ENCODE assay signal across 8 mouse cellular contexts in the genomic region with DNA sequence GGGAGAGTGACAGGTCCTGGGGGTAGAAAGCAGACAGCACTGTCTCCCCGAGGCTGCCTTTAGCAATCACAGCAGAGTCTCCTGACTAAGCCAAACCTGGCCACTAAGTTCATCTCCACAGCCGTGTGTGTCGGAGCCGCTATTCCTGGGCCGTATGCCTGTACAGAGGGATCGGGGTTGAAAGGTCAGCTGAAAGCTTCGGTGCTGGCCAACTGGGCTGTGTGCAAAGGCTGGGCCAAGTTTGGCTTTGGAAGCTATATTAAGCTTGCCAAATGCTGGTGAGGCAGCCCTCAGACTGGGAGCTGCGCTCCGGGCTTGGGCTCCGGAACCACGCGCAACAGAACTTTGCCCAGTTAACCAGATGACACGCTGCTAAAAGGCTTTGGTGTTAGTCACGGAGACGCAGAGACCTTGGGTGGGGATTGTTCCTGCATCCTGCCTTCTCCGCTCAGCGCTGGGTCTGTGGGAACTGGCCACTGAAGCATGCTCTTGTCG. TPM values are rescaled to one million over a fixed set of nuclear protein-coding genes. Genes with fewer than 3 reads are reported as not detected.
DNase-seq lines count a peak whose midpoint lies in the region; ATAC-seq and TF ChIP-seq lines count a peak whose summit lies in the region.

No protein-coding gene starts in this region.

- TF ChIP-seq POLR2A in lung, adult 2 months (IDR thresholded peaks at IDR 0.05; ENCODE audit: borderline replicate concordance, extremely low read depth, low read depth, low read length) = no peak

- no peaks in the 10 kb centered on the region for H3K4me1 ChIP-seq in kidney, embryonic 14.5 days (ENCODE audit: control insufficient read depth, insufficient read depth, low read length)
- H3K4me1 ChIP-seq in lung, adult 2 months (ENCODE audit: control insufficient read depth, insufficient read depth, low read length) = no peaks in the 10 kb centered on the region
- no peaks in the 10 kb centered on the region for H3K4me1 ChIP-seq in midbrain, embryonic 13.5 days (replicated peaks)

- no peaks in the 10 kb centered on the region for H3K9me3 ChIP-seq in kidney, embryonic 14.5 days (ENCODE audit: control insufficient read depth, low read length)
- no peaks in the 10 kb centered on the region for H3K9me3 ChIP-seq in midbrain, embryonic 13.5 days

- H3K27ac ChIP-seq in kidney, embryonic 14.5 days (ENCODE audit: low read depth, low read length) = no peak overlapping the region
- no peak overlapping the region for H3K27ac ChIP-seq in midbrain, embryonic 13.5 days

- 69% methylated on average over 18 of the region's 18 CpGs for WGBS in kidney, embryonic 14.5 days
- WGBS in lung, adult 2 months = 54% methylated on average over 18 of the region's 18 CpGs
- WGBS in midbrain, embryonic 13.5 days = 76% methylated on average over 18 of the region's 18 CpGs

- ATAC-seq in kidney, embryonic 14.5 days (ENCODE audit: low FRiP score, low TSS enrichment) = no peak
- no peak for ATAC-seq in midbrain, embryonic 13.5 days

- H3K4me3 ChIP-seq in kidney, embryonic 14.5 days (ENCODE audit: low read length) = no peak overlapping the region
- H3K4me3 ChIP-seq in lung, adult 2 months (replicated peaks; ENCODE audit: extremely low read depth, low read depth, low read length) = peak overlapping the region; percentile 12
- no peak overlapping the region for H3K4me3 ChIP-seq in midbrain, embryonic 13.5 days (replicated peaks)

- no peaks in the 10 kb centered on the region for H3K36me3 ChIP-seq in kidney, embryonic 14.5 days (ENCODE audit: control insufficient read depth, insufficient read depth, low read length)
- H3K36me3 ChIP-seq in midbrain, embryonic 13.5 days = no peaks in the 10 kb centered on the region

- no peak overlapping the region for H3K4me2 ChIP-seq in kidney, embryonic 14.5 days (replicated peaks; ENCODE audit: low read depth, low read length)
- H3K4me2 ChIP-seq in midbrain, embryonic 13.5 days (replicated peaks) = no peak overlapping the region

- no peak overlapping the region for H3K9ac ChIP-seq in kidney, embryonic 14.5 days (ENCODE audit: low read depth, low read length)
- no peak overlapping the region for H3K9ac ChIP-seq in midbrain, embryonic 13.5 days (replicated peaks)

- peak; percentile 80 for DNase-seq in kidney, adult 11 months
- peak; percentile 54 for DNase-seq in fibroblast of lung, adult 2 months (ENCODE audit: low read depth)
- DNase-seq in heart, postnatal 4 days = peak; percentile 57
- DNase-seq in lung, adult 2 months = no peak
- DNase-seq in urinary bladder, postnatal 14 days (ENCODE audit: low spot score) = no peak
- DNase-seq in right cerebral cortex, postnatal 4 days = no peak

- no peaks in the 10 kb centered on the region for H3K27me3 ChIP-seq in kidney, embryonic 14.5 days (ENCODE audit: control insufficient read depth, insufficient read depth, low read length)
- H3K27me3 ChIP-seq in midbrain, embryonic 13.5 days = 0 out of 2 replicates have a peak, but pooled peaks cover 3% of the 10 kb centered on the region

- TF ChIP-seq CTCF in lung, adult 2 months (IDR thresholded peaks at IDR 0.05; ENCODE audit: insufficient read depth, low read length) = no peak

RNA-seq across cellular contexts. Expression of a gene that starts 19.9 kb away (rescaled TPM):
- 2.0 and 3.2 TPM in 2 replicates for polyA plus RNA-seq in kidney, embryonic 14.5 days (2014; fragmentation: Nextera tagmentation; extraction: Ambion mirVana)
- total RNA-seq in heart, postnatal 4 days (2021) = 1 to 10 TPM; 6.1 to 6.3 TPM
- 1.7 and 4.0 TPM in 2 replicates for polyA plus RNA-seq in lung, adult 2 months (2012; rRNA removed)
- 4.1 and 4.8 TPM in 2 replicates for polyA plus RNA-seq in midbrain, embryonic 13.5 days (2015; fragmentation: Nextera tagmentation; extraction: Ambion mirVana)

Comparison
In these comparisons a context has a peak if more than half of its experiments do, and no peak if none do; other contexts are left out.
1. DNase-seq: peak in kidney, adult 11 months (single experiment), fibroblast of lung, adult 2 months (single experiment) and heart, postnatal 4 days (single experiment); none in lung, adult 2 months (single experiment), urinary bladder, postnatal 14 days (single experiment) and right cerebral cortex, postnatal 4 days (single experiment).